Mouse (Mus musculus) embryonic facial prominence, embryonic 14.5 days (tissue): ENCODE measurements around the gene Syce1l. TPM values are rescaled to one million over a fixed set of nuclear protein-coding genes. Genes with fewer than 3 reads are reported as not detected.

ENCODE experiments used
- ATAC-seq: fragments of 200-750 bp; cut with Nextera tagmentation; 2 replicates; pipeline ENCODE4 v1.8.0; 2017; ENCODE audit warnings: low read depth, moderate number of reproducible peaks, moderate TSS enrichment
- DNase-seq: peaks from one replicate; pipeline ENCODE4 v3.0.0-alpha.2; 2015; ENCODE audit warnings: low spot score
- H3K27ac ChIP-seq: fragments of 300-500 bp; sonication (generic); replicated peaks from 2 replicates; pipeline ENCODE4 v1.5.1; 2014; ENCODE audit warnings: low read depth, mild to moderate bottlenecking, low read length, moderate library complexity
- H3K27me3 ChIP-seq: fragments of 300-500 bp; sonication (generic); replicated peaks from 2 replicates; pipeline ENCODE4 v1.6.1; 2014; ENCODE audit warnings: low read length; ENCODE audit not compliant: control insufficient read depth, insufficient read depth
- H3K36me3 ChIP-seq: fragments of 300-500 bp; sonication (generic); 2 replicates; pipeline ENCODE4 v1.6.1; 2014; ENCODE audit warnings: low read length, mixed read lengths; ENCODE audit not compliant: control insufficient read depth, insufficient read depth
- H3K4me1 ChIP-seq: fragments of 300-500 bp; sonication (generic); 2 replicates; pipeline ENCODE4 v1.6.1; 2014; ENCODE audit warnings: antibody characterized with exemption, low read length; ENCODE audit not compliant: control insufficient read depth, insufficient read depth
- H3K4me2 ChIP-seq: fragments of 300-500 bp; sonication (generic); 2 replicates; pipeline ENCODE4 v1.6.1; 2014; ENCODE audit warnings: low read depth, mild to moderate bottlenecking, low read length, moderate library complexity, mixed read lengths
- H3K4me3 ChIP-seq: fragments of 300-500 bp; sonication (generic); 2 replicates; pipeline ENCODE4 v1.5.1; 2014; ENCODE audit warnings: low read depth, mild to moderate bottlenecking, low read length
- H3K9ac ChIP-seq: fragments of 300-500 bp; sonication (generic); 2 replicates; pipeline ENCODE4 v1.6.1; 2014; ENCODE audit warnings: low read depth, mild to moderate bottlenecking, low read length, moderate library complexity, mixed read lengths
- H3K9me3 ChIP-seq: fragments of 300-500 bp; sonication (generic); 2 replicates; pipeline ENCODE4 v1.6.1; 2016; ENCODE audit warnings: low read length; ENCODE audit not compliant: control insufficient read depth
- WGBS: fragments of 180-500 bp; shearing (Covaris S2); extraction: QIAGEN DNeasy Blood & Tissue Kit; methylation state at CpG from one replicate; pipeline ENCODE4 v1.1.7; 2014; 5-methylcytosine and 5-hydroxymethylcytosine counted together
- polyA plus RNA-seq: library from polyadenylated mRNA; unstranded; fragments of >200 nt; fragmentation: Nextera tagmentation; extraction: Ambion mirVana; gene quantifications from 2 replicates; pipeline ENCODE4 v1.2.1, GENCODE M21; 2014

Gene Syce1l
- polyA plus RNA-seq, result not detected in 2 replicates

DNA sequence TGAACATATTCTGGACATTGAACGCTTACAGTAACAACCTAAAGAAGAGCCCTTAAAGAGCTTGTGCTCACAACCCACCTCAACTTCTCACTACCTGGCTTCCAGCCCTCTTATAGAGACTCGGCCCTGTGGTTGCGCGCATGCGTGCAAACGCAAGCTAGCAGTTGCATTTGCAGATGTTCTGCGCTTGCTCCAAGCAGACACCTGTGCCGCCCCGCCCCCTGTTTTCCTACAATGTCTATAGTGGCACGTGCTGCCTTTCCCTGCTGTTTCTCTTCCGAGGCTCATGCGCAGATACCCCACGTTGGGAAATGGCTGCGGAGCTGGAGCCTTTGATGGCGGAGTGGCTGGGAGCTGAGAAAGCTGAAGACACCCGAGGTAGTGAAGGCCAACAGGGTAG is at the start of gene Syce1l:
Syce1l (plus strand) TSS at position 288 of the 400 bp plus-strand sequence.
- Histone ChIP-seq H3K27ac (no peak within 1 kb of the TSS), H3K27me3 (no peaks in the 10 kb centered on the region), H3K9ac (no peak within 1 kb of the TSS), H3K4me3 (no peak within 1 kb of the TSS), H3K9me3 (no peaks in the 10 kb centered on the region), H3K4me2 (no peak within 1 kb of the TSS), H3K36me3 (peaks cover 49% of the 10 kb centered on the region), H3K4me1 (0 out of 2 replicates have a peak, but pooled peaks cover 3% of the 10 kb centered on the region)
- WGBS, result 93% methylated on average over 16 of the region's 16 CpGs
- ATAC-seq (no peak), DNase-seq (no peak)

DNA sequence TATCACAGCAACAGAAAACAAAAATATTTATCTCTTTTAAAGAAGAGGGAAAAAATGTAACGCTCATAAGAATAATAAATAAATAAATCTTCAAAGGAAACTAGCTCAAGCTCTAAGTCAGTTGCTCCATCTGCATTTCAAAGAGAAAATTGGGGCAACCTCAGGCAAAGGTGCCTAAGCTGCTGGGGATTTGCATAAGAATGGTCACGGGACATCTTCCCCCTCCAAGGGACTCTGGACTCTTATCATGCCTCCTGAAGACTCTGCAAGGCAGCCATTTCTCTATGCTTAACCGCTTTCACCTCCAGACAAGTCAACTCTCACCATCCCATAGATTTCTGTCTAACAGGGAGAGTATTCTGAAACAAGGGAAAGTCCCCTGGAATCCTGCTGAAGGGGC is 44.6 kb upstream of the Syce1l start:
- Histone ChIP-seq H3K4me1 (no peaks in the 10 kb centered on the region), H3K27me3 (no peaks in the 10 kb centered on the region), H3K36me3 (no peaks in the 10 kb centered on the region), H3K4me2 (no peak overlapping the region), H3K9me3 (no peaks in the 10 kb centered on the region), H3K27ac (no peak overlapping the region), H3K9ac (no peak overlapping the region), H3K4me3 (no peak overlapping the region)
- 44% methylated on average over 3 of the region's 3 CpGs for WGBS
- no peak for ATAC-seq
- DNase-seq, result no peak

DNA sequence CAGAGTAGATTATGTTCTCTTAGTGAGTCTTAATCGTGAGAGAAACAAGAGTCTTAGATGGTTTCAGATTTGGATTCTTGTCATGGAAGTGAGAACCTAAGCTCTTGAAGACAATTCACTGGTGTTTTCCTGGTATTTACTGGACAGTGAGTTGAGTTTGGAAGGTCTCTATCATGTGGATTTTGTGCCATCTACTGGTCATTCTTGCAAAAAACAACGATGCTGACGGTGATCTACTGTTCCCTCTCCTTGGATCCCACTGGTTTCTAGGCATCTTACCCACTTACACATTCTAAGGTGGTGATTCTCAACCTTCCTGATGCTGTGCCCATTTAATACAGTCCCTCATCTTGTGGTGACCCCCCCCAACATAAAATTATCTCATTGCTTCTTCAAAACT is 10.4 kb upstream of the Syce1l start:
- ATAC-seq (no peak), DNase-seq (peak; percentile 45)
- no peaks in the 10 kb centered on the region for H3K9me3 ChIP-seq
- 0 out of 2 replicates have a peak, but pooled peaks cover under 1% of the 10 kb centered on the region for H3K36me3 ChIP-seq
- no peak overlapping the region for H3K27ac ChIP-seq
- no peaks in the 10 kb centered on the region for H3K27me3 ChIP-seq
- 8% methylated on average over 3 of the region's 3 CpGs for WGBS
- H3K4me2 ChIP-seq, result no peak overlapping the region
- H3K9ac ChIP-seq, result no peak overlapping the region
- no peak overlapping the region for H3K4me3 ChIP-seq
- H3K4me1 ChIP-seq, result peaks cover 7% of the 10 kb centered on the region; the same call in 1 of the 2 replicates

DNA sequence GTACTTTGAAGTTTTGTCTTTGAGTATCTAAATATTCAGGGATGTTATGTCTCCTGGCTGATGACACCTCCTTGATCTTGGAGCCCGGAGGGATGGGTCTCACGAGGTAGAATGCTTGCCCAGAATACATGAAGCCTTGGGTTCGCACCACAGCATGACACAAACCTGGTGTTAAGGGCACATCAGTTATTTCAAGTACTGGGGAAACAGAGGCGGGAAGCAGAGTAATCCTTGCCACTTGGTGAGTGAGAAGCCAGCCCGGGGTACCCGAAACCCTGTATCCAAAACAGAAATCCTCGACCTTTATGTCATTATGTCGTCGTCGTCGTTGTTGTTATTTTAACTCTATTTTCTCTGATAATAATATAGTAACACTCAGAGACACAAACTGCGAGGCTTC is 8.9 kb upstream of the Syce1l start:
- 36% methylated on average over 12 of the region's 12 CpGs for whole genome bisulfite sequencing
- Histone ChIP-seq H3K27ac (0 out of 2 replicates have a peak overlapping the region, but pooled peaks have one; percentile 92), H3K4me2 (peak overlapping the region; percentile 89), H3K36me3 (peaks cover 14% of the 10 kb centered on the region), H3K4me1 (peaks cover 7% of the 10 kb centered on the region; the same call in 1 of the 2 replicates), H3K27me3 (no peaks in the 10 kb centered on the region), H3K4me3 (peak overlapping the region; percentile 65), H3K9me3 (no peaks in the 10 kb centered on the region), H3K9ac (no peak overlapping the region)
- DNase-seq, result no peak
- no peak for ATAC-seq

DNA sequence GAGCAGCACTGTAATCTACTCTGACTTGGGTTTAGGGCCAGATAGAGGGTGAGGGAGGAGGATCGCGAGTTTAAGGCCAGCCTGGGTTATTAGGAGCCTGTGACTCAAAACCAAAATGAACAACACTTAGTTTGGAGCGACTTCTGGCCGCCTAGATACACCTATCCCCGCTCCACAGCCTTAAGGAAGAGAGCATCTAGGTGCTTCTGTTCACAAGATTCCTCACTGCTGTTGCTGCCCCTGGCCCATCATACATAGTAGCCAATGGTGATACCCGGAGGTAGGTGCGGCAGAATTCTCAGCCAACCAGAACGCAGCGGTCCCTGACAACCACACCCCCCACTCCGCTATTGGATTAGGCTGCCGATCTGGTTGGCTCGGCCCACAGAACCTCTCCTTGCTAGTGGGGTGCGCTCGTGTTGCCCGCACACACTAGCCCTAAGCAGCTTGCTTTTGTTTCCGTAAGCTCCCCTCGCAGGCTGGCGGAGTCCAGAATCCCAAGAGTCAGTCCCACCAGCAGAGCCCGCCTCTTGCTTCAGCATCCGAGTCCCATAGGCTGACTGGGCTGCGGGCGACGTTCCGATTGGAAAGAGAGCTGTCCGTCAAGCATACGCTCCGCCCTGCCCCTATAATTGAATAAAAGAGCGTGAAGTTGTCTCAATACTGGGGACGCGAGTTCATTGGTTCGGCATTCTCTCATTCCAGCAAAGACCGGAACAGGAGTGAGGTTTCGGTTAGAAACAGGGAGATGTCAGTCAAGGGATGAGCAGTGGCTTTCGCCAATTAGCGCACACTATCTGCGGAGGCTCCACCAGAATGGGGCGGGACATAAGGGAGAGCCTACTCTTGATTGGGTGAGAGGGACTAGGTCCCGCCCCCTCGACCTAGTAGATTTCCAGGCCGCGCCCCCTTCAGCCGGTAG is 8.1 kb upstream of the Syce1l start, which contains the start of gene Mon1b:
Mon1b (plus strand) TSS at position 918 of the 922 bp plus-strand sequence.
- Histone ChIP-seq H3K27ac (peak within 1 kb of the TSS; percentile 92), H3K36me3 (peaks cover 22% of the 10 kb centered on the region), H3K27me3 (no peaks in the 10 kb centered on the region), H3K4me1 (peaks cover 7% of the 10 kb centered on the region; the same call in 1 of the 2 replicates), H3K9me3 (no peaks in the 10 kb centered on the region), H3K4me2 (peak within 1 kb of the TSS; percentile 89), H3K4me3 (peak within 1 kb of the TSS; percentile 65), H3K9ac (peak within 1 kb of the TSS; percentile 72)
- DNase-seq (peak; percentile 99), ATAC-seq (peak; percentile 99)
- under 1% methylated on average over 42 of the region's 42 CpGs for WGBS

DNA sequence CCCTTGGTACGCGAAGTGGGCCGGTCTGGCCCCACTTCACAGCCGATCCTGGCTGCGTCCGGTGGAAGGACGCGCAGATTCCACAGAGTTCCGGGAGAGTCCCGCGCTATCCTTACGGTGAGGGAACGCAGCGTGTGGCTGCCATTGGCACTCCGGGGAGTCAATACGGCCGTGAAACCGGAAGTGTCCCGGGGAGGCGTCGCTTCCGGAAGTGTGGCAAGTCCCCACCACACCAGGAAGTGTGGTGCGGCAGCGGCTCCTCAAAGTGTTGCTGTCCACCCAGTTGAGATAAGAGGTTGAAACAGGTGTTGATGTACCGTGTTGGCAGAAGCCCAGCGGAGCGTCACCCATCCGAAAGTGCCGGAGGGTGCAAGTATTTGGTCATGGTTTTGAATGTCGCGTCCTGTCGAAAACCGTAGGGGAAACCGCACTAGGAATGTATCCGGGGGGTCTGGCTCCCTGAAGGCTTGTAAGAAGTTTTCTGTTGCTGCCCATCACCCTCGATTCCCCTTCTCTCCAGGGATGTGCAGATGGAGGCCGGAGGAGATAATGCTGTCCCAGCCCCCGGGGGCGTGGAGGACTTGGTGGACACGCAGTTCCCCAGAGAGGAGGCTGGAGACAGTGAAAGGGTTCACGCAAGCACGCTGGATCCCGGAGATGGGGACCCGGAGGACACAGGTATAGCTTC is 7.3 kb upstream of the Syce1l start:
- Histone ChIP-seq H3K4me2 (peak overlapping the region; percentile 89), H3K9ac (peak overlapping the region; percentile 72), H3K36me3 (peaks cover 29% of the 10 kb centered on the region), H3K4me1 (peaks cover 7% of the 10 kb centered on the region; the same call in 1 of the 2 replicates), H3K4me3 (peak overlapping the region; percentile 65), H3K27ac (peak overlapping the region; percentile 92), H3K27me3 (no peaks in the 10 kb centered on the region), H3K9me3 (no peaks in the 10 kb centered on the region)
- DNase-seq (peak; percentile 94), ATAC-seq (peak; percentile 77)
- WGBS, result under 1% methylated on average over 43 of the region's 44 CpGs

DNA sequence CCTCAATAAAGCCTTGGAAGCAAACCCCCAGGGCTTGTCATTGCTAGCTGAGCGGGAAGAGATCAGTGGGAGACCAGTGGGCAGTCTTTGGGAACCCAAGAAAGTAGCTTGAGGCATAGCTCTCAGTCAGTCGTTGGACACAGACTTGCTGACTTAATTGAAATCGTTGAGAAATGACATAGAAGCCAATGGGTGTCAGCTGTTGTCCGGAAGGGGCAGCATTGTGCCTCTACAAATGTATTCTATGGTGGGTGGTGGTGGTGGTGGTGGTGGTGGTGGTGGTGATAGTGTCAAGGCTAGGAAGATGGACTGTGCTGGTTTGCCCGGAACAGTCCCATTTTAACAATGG is 6.8 kb upstream of the Syce1l start:
- peak overlapping the region; percentile 89 for H3K4me2 ChIP-seq
- peak overlapping the region; percentile 92; the same call in 1 of the 2 replicates for H3K27ac ChIP-seq
- no peak for DNase-seq

DNA sequence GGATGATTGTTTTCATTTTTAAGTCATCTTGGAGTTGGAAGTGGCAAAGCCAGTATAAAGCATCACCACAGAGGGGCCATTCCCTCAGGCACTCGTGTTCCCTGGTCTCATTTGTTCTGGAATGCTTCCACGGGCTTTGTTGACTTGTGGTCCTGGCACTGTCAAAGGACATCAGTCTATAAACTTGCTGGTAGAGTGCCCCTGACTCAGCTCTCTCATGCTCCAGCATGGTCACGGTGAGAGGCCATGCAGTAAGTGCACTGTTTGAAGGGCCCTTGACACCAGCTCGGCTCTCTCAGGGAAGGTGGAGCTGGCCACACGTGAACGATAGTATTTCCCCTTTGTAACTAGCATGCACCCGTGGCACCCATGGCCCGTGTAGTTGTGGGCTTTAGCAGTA is 2.7 kb upstream of the Syce1l start:
- no peaks in the 10 kb centered on the region for H3K9me3 ChIP-seq
- H3K36me3 ChIP-seq, result peaks cover 52% of the 10 kb centered on the region
- DNase-seq, result no peak
- no peak for ATAC-seq
- H3K27me3 ChIP-seq, result no peaks in the 10 kb centered on the region
- H3K4me3 ChIP-seq, result no peak overlapping the region
- no peak overlapping the region for H3K4me2 ChIP-seq
- WGBS, result 88% methylated on average over 8 of the region's 8 CpGs
- H3K9ac ChIP-seq, result no peak overlapping the region
- H3K27ac ChIP-seq, result no peak overlapping the region
- peaks cover 10% of the 10 kb centered on the region; the same call in 1 of the 2 replicates for H3K4me1 ChIP-seq

More for the DNA sequence above, 6.8 kb upstream of the Syce1l start:
- peak overlapping the region; percentile 72 for H3K9ac ChIP-seq
- peak overlapping the region; percentile 65 for H3K4me3 ChIP-seq
- H3K4me1 ChIP-seq, result peaks cover 7% of the 10 kb centered on the region; the same call in 1 of the 2 replicates
- no peak for ATAC-seq
- H3K9me3 ChIP-seq, result no peaks in the 10 kb centered on the region
- no peaks in the 10 kb centered on the region for H3K27me3 ChIP-seq
- whole genome bisulfite sequencing, result 40% methylated on average over 5 of the region's 5 CpGs
- peaks cover 34% of the 10 kb centered on the region for H3K36me3 ChIP-seq
